ENCODE assay signal across 8 mouse cellular contexts in genomic region chr9:21955225-21955569, GRCm38 (mm10). TPM values are rescaled to one million over a fixed set of nuclear protein-coding genes. Genes with fewer than 3 reads are reported as not detected.
DNase-seq lines count a peak whose midpoint lies in the region; ATAC-seq and TF ChIP-seq lines count a peak whose summit lies in the region.

No protein-coding gene starts in this region.

- peaks cover 14% of the 10 kb centered on the region for H3K27me3 ChIP-seq in heart, embryonic 12.5 days (replicated peaks)
- H3K27me3 ChIP-seq in G1E (ENCODE audit: insufficient read depth, low read length), result no peaks in the 10 kb centered on the region
- H3K27me3 ChIP-seq in forebrain, postnatal 0 days (ENCODE audit: insufficient read depth, low read length), result peaks cover 3% of the 10 kb centered on the region; the same call in 1 of the 2 replicates
- H3K27me3 ChIP-seq in liver, postnatal 0 days (ENCODE audit: insufficient read depth, low read length), result 0 out of 2 replicates have a peak, but pooled peaks cover under 1% of the 10 kb centered on the region

- H3K4me1 ChIP-seq in heart, embryonic 12.5 days (replicated peaks), result peaks cover 4% of the 10 kb centered on the region; the same call in 1 of the 2 replicates
- H3K4me1 ChIP-seq in G1E (ENCODE audit: insufficient read depth, low read depth, low read length), result peaks cover 46% of the 10 kb centered on the region
- peaks cover 17% of the 10 kb centered on the region for H3K4me1 ChIP-seq in forebrain, postnatal 0 days (ENCODE audit: insufficient read depth)
- peaks cover 15% of the 10 kb centered on the region for H3K4me1 ChIP-seq in liver, postnatal 0 days (ENCODE audit: insufficient read depth)

- no peak for TF ChIP-seq CTCF in G1E (IDR thresholded peaks at IDR 0.05; ENCODE audit: low read depth, low read length)
- peak; percentile 49 for TF ChIP-seq CTCF in forebrain, postnatal 0 days (IDR thresholded peaks at IDR 0.05; ENCODE audit: low read depth)
- TF ChIP-seq CTCF in liver, postnatal 0 days (IDR thresholded peaks at IDR 0.05; ENCODE audit: low read depth), result peak; percentile 65

- no peaks in the 10 kb centered on the region for H3K9me3 ChIP-seq in heart, embryonic 12.5 days (replicated peaks)
- no peaks in the 10 kb centered on the region for H3K9me3 ChIP-seq in G1E (replicated peaks)
- no peaks in the 10 kb centered on the region for H3K9me3 ChIP-seq in forebrain, postnatal 0 days (ENCODE audit: low read length)
- no peaks in the 10 kb centered on the region for H3K9me3 ChIP-seq in liver, postnatal 0 days (ENCODE audit: low read length)

- peak overlapping the region; percentile 80 for H3K9ac ChIP-seq in heart, embryonic 12.5 days
- H3K9ac ChIP-seq in forebrain, postnatal 0 days, result peak overlapping the region; percentile 83
- peak overlapping the region; percentile 28; the same call in 1 of the 2 replicates for H3K9ac ChIP-seq in liver, postnatal 0 days (replicated peaks)

- no peak for TF ChIP-seq EP300 in liver, postnatal 0 days (IDR thresholded peaks at IDR 0.05; ENCODE audit: low read depth)

- DNase-seq in heart, adult 18-20 months, result no peak
- DNase-seq in G1E (ENCODE audit: low spot score), result no peak
- DNase-seq in forebrain, postnatal 0 days, result no peak
- DNase-seq in liver, postnatal 0 days, result no peak
- DNase-seq in spleen, postnatal 14 days (ENCODE audit: low spot score in 2 of 2), result no peak
- no peak for DNase-seq in ovary, postnatal 36 days (ENCODE audit: low spot score)
- DNase-seq in thymus, postnatal 0 days (ENCODE audit: low spot score), result no peak

- peak overlapping the region; percentile 91; the same call in 1 of the 2 replicates for H3K27ac ChIP-seq in heart, embryonic 12.5 days (ENCODE audit: poor library complexity, severe bottlenecking)
- peak overlapping the region; percentile 96 for H3K27ac ChIP-seq in forebrain, postnatal 0 days (ENCODE audit: low read depth, low read length)
- H3K27ac ChIP-seq in liver, postnatal 0 days (ENCODE audit: low read depth), result peak overlapping the region; percentile 88

- 2% methylated on average over 18 of the region's 18 CpGs for WGBS in heart, embryonic 12.5 days
- 2% methylated on average over 18 of the region's 18 CpGs for WGBS in forebrain, postnatal 0 days
- 3% methylated on average over 18 of the region's 18 CpGs for WGBS in liver, postnatal 0 days (ENCODE audit: insufficient replicate concordance)

- H3K4me3 ChIP-seq in heart, embryonic 12.5 days, result peak overlapping the region; percentile 82
- H3K4me3 ChIP-seq in G1E (ENCODE audit: low read depth, low read length), result peak overlapping the region; percentile 75
- H3K4me3 ChIP-seq in forebrain, postnatal 0 days (ENCODE audit: low read depth, low read length), result peak overlapping the region; percentile 58
- peak overlapping the region; percentile 67 for H3K4me3 ChIP-seq in liver, postnatal 0 days (ENCODE audit: low read depth, low read length)

- H3K4me2 ChIP-seq in heart, embryonic 12.5 days, result peak overlapping the region; percentile 77
- peak overlapping the region; percentile 65 for H3K4me2 ChIP-seq in forebrain, postnatal 0 days (ENCODE audit: low read depth)
- peak overlapping the region; percentile 88 for H3K4me2 ChIP-seq in liver, postnatal 0 days (ENCODE audit: low read depth, low read length)

- H3K36me3 ChIP-seq in heart, embryonic 12.5 days, result peaks cover 18% of the 10 kb centered on the region
- H3K36me3 ChIP-seq in G1E (replicated peaks), result peaks cover 35% of the 10 kb centered on the region
- H3K36me3 ChIP-seq in forebrain, postnatal 0 days (ENCODE audit: insufficient read depth), result no peaks in the 10 kb centered on the region; the same call in 1 of the 2 replicates
- peaks cover 20% of the 10 kb centered on the region for H3K36me3 ChIP-seq in liver, postnatal 0 days (replicated peaks; ENCODE audit: insufficient read depth, low read length)

- peak; percentile 71 for ATAC-seq in heart, embryonic 12.5 days (ENCODE audit: insufficient number of reproducible peaks, low FRiP score)
- peak; percentile 29 for ATAC-seq in G1E (ENCODE audit: extremely low read depth, insufficient number of reproducible peaks, low FRiP score, poor library complexity, severe bottlenecking)
- peak; percentile 28 for ATAC-seq in forebrain, postnatal 0 days
- peak; percentile 50 for ATAC-seq in liver, postnatal 0 days

RNA-seq across cellular contexts. Expression of gene Swsap1, which starts 0.4 kb away (rescaled TPM):
- polyA plus RNA-seq in heart, embryonic 12.5 days (2016; fragmentation: Nextera tagmentation; extraction: Ambion mirVana), result 4.8 and 5.8 TPM in 2 replicates
- total RNA-seq in heart, adult 18-20 months (2021), result 1 to 10 TPM; 7.6 to 7.8 TPM
- total RNA-seq in G1E (2014; fragmentation: Nextera tagmentation) (11.8 and 12.4 TPM in 2 replicates), G1E (2017) (10.9 and 12.8 TPM in 2 replicates)
- polyA plus RNA-seq in G1E (2012), result 12.6 and 14.5 TPM in 2 replicates
- total RNA-seq in forebrain, postnatal 0 days (2014; rRNA removed), result 28.2 and 37.7 TPM in 2 replicates
- 7.0 and 7.3 TPM in 2 replicates for polyA plus RNA-seq in forebrain, postnatal 0 days (2015; fragmentation: Nextera tagmentation; extraction: Ambion mirVana)
- 2.3 and 2.6 TPM in 2 replicates for polyA plus RNA-seq in liver, postnatal 0 days (2015; fragmentation: Nextera tagmentation; extraction: Ambion mirVana)
- polyA plus RNA-seq in thymus, postnatal 0 days (2015; fragmentation: Nextera tagmentation; extraction: Ambion mirVana), result 5.3 and 5.9 TPM in 2 replicates

RNA-seq across cellular contexts. Expression of gene Epor, which starts 8.1 kb away (rescaled TPM):
- polyA plus RNA-seq in heart, embryonic 12.5 days (2016; fragmentation: Nextera tagmentation; extraction: Ambion mirVana), result 10.9 and 12.0 TPM in 2 replicates
- total RNA-seq in heart, adult 18-20 months (2021), result 1 to 10 TPM in 1 of 2 experiments, under 1 TPM in 1; 0.84 to 2.1 TPM
- total RNA-seq in G1E (2014; fragmentation: Nextera tagmentation) (35.5 and 49.7 TPM in 2 replicates), G1E (2017) (14.4 and 21.9 TPM in 2 replicates)
- 125 and 135 TPM in 2 replicates for polyA plus RNA-seq in G1E (2012)
- total RNA-seq in forebrain, postnatal 0 days (2014; rRNA removed), result 0.24 and 1.0 TPM in 2 replicates
- 2.2 and 2.4 TPM in 2 replicates for polyA plus RNA-seq in forebrain, postnatal 0 days (2015; fragmentation: Nextera tagmentation; extraction: Ambion mirVana)
- polyA plus RNA-seq in liver, postnatal 0 days (2015; fragmentation: Nextera tagmentation; extraction: Ambion mirVana), result 40.6 and 41.6 TPM in 2 replicates
- polyA plus RNA-seq in thymus, postnatal 0 days (2015; fragmentation: Nextera tagmentation; extraction: Ambion mirVana), result 2.5 and 3.1 TPM in 2 replicates

RNA-seq across cellular contexts. Expression of gene Plppr2, which starts 18.4 kb away (rescaled TPM):
- polyA plus RNA-seq in heart, embryonic 12.5 days (2016; fragmentation: Nextera tagmentation; extraction: Ambion mirVana), result 8.2 and 8.4 TPM in 2 replicates
- total RNA-seq in heart, adult 18-20 months (2021), result 1 to 10 TPM; 2.4 to 3.0 TPM
- total RNA-seq in G1E (2014; fragmentation: Nextera tagmentation) (1.6 and 5.3 TPM in 2 replicates), G1E (2017) (0.41 and 0.44 TPM in 2 replicates)
- 5.8 and 7.6 TPM in 2 replicates for polyA plus RNA-seq in G1E (2012)
- 97.9 and 108 TPM in 2 replicates for total RNA-seq in forebrain, postnatal 0 days (2014; rRNA removed)
- 122 and 144 TPM in 2 replicates for polyA plus RNA-seq in forebrain, postnatal 0 days (2015; fragmentation: Nextera tagmentation; extraction: Ambion mirVana)
- polyA plus RNA-seq in liver, postnatal 0 days (2015; fragmentation: Nextera tagmentation; extraction: Ambion mirVana), result 0.70 and 1.0 TPM in 2 replicates
- polyA plus RNA-seq in thymus, postnatal 0 days (2015; fragmentation: Nextera tagmentation; extraction: Ambion mirVana), result 0.36 and 0.51 TPM in 2 replicates

RNA-seq across cellular contexts. Expression of gene Tmem205, which starts 27.8 kb away (rescaled TPM):
- polyA plus RNA-seq in heart, embryonic 12.5 days (2016; fragmentation: Nextera tagmentation; extraction: Ambion mirVana), result 38.3 and 38.4 TPM in 2 replicates
- total RNA-seq in heart, adult 18-20 months (2021), result 10 to 100 TPM; 72.7 to 81.2 TPM
- 12.8 and 17.6 TPM in 2 replicates for total RNA-seq in G1E (2014; fragmentation: Nextera tagmentation)
- 9.0 and 17.1 TPM in 2 replicates for total RNA-seq in G1E (2017)
- 11.3 and 15.9 TPM in 2 replicates for polyA plus RNA-seq in G1E (2012)
- 42.0 and 47.1 TPM in 2 replicates for total RNA-seq in forebrain, postnatal 0 days (2014; rRNA removed)
- polyA plus RNA-seq in forebrain, postnatal 0 days (2015; fragmentation: Nextera tagmentation; extraction: Ambion mirVana), result 52.8 and 65.9 TPM in 2 replicates
- 222 and 246 TPM in 2 replicates for polyA plus RNA-seq in liver, postnatal 0 days (2015; fragmentation: Nextera tagmentation; extraction: Ambion mirVana)
- polyA plus RNA-seq in thymus, postnatal 0 days (2015; fragmentation: Nextera tagmentation; extraction: Ambion mirVana), result 29.6 and 31.1 TPM in 2 replicates

RNA-seq across cellular contexts. Expression of gene Ccdc159, which starts 27.9 kb away (rescaled TPM):
- polyA plus RNA-seq in heart, embryonic 12.5 days (2016; fragmentation: Nextera tagmentation; extraction: Ambion mirVana), result 2.7 and 3.8 TPM in 2 replicates
- total RNA-seq in heart, adult 18-20 months (2021), result 1 to 10 TPM; 3.7 to 6.0 TPM
- total RNA-seq in G1E (2014; fragmentation: Nextera tagmentation) (1.8 and 3.8 TPM in 2 replicates), G1E (2017) (0.64 and 0.98 TPM in 2 replicates)
- 0.21 and 0.31 TPM in 2 replicates for polyA plus RNA-seq in G1E (2012)
- 8.6 and 13.6 TPM in 2 replicates for total RNA-seq in forebrain, postnatal 0 days (2014; rRNA removed)
- polyA plus RNA-seq in forebrain, postnatal 0 days (2015; fragmentation: Nextera tagmentation; extraction: Ambion mirVana), result 3.5 and 4.1 TPM in 2 replicates
- 0.81 and 1.1 TPM in 2 replicates for polyA plus RNA-seq in liver, postnatal 0 days (2015; fragmentation: Nextera tagmentation; extraction: Ambion mirVana)
- 0.24 and 0.40 TPM in 2 replicates for polyA plus RNA-seq in thymus, postnatal 0 days (2015; fragmentation: Nextera tagmentation; extraction: Ambion mirVana)

Comparison
In these comparisons a context has a peak if more than half of its experiments do, and no peak if none do; other contexts are left out.
1. H3K9ac ChIP-seq: peak in every context shown above with its lines; median percentile 83 in forebrain, postnatal 0 days; 80 in heart, embryonic 12.5 days; 28 in liver, postnatal 0 days.
2. RNA of gene Plppr2, which starts 18.4 kb away (polyA plus RNA-seq): 122 to 144 TPM in forebrain, postnatal 0 days; 8.2 to 8.4 TPM in heart, embryonic 12.5 days, 5.8 to 7.6 TPM in G1E, 0.70 to 1.0 TPM in liver, postnatal 0 days and 0.36 to 0.51 TPM in thymus, postnatal 0 days; every median in the first group is over 10 times any median in the second.
3. Peak in every context shown above with its lines, with median percentiles within 50 percentile points of each other: ATAC-seq, H3K27ac ChIP-seq, H3K4me2 ChIP-seq and H3K4me3 ChIP-seq.